Mouse (Mus musculus) intestine, embryonic 16.5 days (tissue): ENCODE results near the gene C9orf72. TPM values are rescaled to one million over a fixed set of nuclear protein-coding genes. Genes with fewer than 3 reads are reported as not detected.

Experiments used
- ATAC-seq: fragments of 200-750 bp; cut with Nextera tagmentation; 2 replicates; pipeline ENCODE4 v1.8.0; 2017; ENCODE audit warnings: moderate TSS enrichment, moderate library complexity
- H3K27ac ChIP-seq: fragments of 300-500 bp; sonication (generic); 2 replicates; pipeline ENCODE4 v1.5.1; 2014; ENCODE audit warnings: mild to moderate bottlenecking, low read length
- H3K27me3 ChIP-seq: fragments of 300-500 bp; sonication (generic); replicated peaks from 2 replicates; pipeline ENCODE4 v1.6.1; 2014; ENCODE audit warnings: low read length, control low read depth, mixed read lengths; ENCODE audit not compliant: control insufficient read depth, insufficient read depth
- H3K36me3 ChIP-seq: fragments of 300-500 bp; sonication (generic); 2 replicates; pipeline ENCODE4 v1.6.1; 2014; ENCODE audit warnings: low read length, control low read depth; ENCODE audit not compliant: control insufficient read depth, insufficient read depth
- H3K4me1 ChIP-seq: fragments of 300-500 bp; sonication (generic); 2 replicates; pipeline ENCODE4 v1.6.1; 2014; ENCODE audit warnings: low read length, control low read depth, mixed read lengths; ENCODE audit not compliant: control insufficient read depth, insufficient read depth
- H3K4me2 ChIP-seq: fragments of 300-500 bp; sonication (generic); 2 replicates; pipeline ENCODE4 v1.6.1; 2014; ENCODE audit warnings: low read depth, low read length, control low read depth
- H3K4me3 ChIP-seq: fragments of 300-500 bp; sonication (generic); 2 replicates; pipeline ENCODE4 v1.5.1; 2014; ENCODE audit warnings: mild to moderate bottlenecking, low read length
- H3K9ac ChIP-seq: fragments of 300-500 bp; sonication (generic); 2 replicates; pipeline ENCODE4 v1.6.1; 2014; ENCODE audit warnings: low read depth, low read length
- H3K9me3 ChIP-seq: fragments of 300-500 bp; sonication (generic); 2 replicates; pipeline ENCODE4 v1.6.1; 2016; ENCODE audit warnings: low read length, control low read depth; ENCODE audit not compliant: control insufficient read depth
- WGBS: fragments of 180-500 bp; shearing (Covaris S2); extraction: QIAGEN DNeasy Blood & Tissue Kit; methylation state at CpG from one replicate; pipeline ENCODE4 v1.1.7; 2014; 5-methylcytosine and 5-hydroxymethylcytosine counted together
- polyA plus RNA-seq: library from polyadenylated mRNA; unstranded; fragments of >200 nt; fragmentation: Nextera tagmentation; extraction: Ambion mirVana; gene quantifications from 2 replicates; pipeline ENCODE4 v1.2.1, GENCODE M21; 2015

Gene C9orf72
- polyA plus RNA-seq, 1 experiment from 2014 or later, result 9.6 TPM

GRCm38 (mm10) chr4:35192725-35193124 lies 33.2 kb downstream of the C9orf72 start:
- Histone ChIP-seq H3K4me2 (no peak overlapping the region), H3K27me3 (no peaks in the 10 kb centered on the region), H3K9ac (no peak overlapping the region), H3K9me3 (no peaks in the 10 kb centered on the region), H3K4me3 (no peak overlapping the region), H3K27ac (no peak overlapping the region), H3K4me1 (no peaks in the 10 kb centered on the region), H3K36me3 (no peaks in the 10 kb centered on the region)
- no peak for ATAC-seq
- 40% methylated on average over 7 of the region's 7 CpGs for WGBS

GRCm38 (mm10) chr4:35189794-35190193 lies 36.2 kb downstream of the C9orf72 start:
- Histone ChIP-seq H3K9ac (no peak overlapping the region), H3K4me3 (no peak overlapping the region), H3K4me2 (no peak overlapping the region), H3K9me3 (no peaks in the 10 kb centered on the region), H3K4me1 (no peaks in the 10 kb centered on the region), H3K27me3 (no peaks in the 10 kb centered on the region), H3K36me3 (no peaks in the 10 kb centered on the region), H3K27ac (no peak overlapping the region)
- no peak for ATAC-seq
- WGBS, result 75% methylated on average over 5 of the region's 5 CpGs

- Histone ChIP-seq H3K9ac (no peak overlapping the region), H3K4me2 (no peak overlapping the region), H3K4me3 (no peak overlapping the region), H3K27me3 (no peaks in the 10 kb centered on the region), H3K27ac (no peak overlapping the region), H3K36me3 (no peaks in the 10 kb centered on the region), H3K9me3 (no peaks in the 10 kb centered on the region), H3K4me1 (no peaks in the 10 kb centered on the region)
- WGBS, result 77% methylated on average over 8 of the region's 8 CpGs
- ATAC-seq, result 0 out of 2 replicates have a peak, but pooled peaks have one; percentile 13
These were observed 38.2 kb downstream of the C9orf72 start for GRCm38 (mm10) chr4:35187617-35188326.

- no peak overlapping the region for H3K9ac ChIP-seq
- H3K4me2 ChIP-seq, result no peak overlapping the region
- no peaks in the 10 kb centered on the region for H3K27me3 ChIP-seq
- H3K4me3 ChIP-seq, result no peak overlapping the region
- WGBS, result 69% methylated on average over 12 of the region's 12 CpGs
- H3K4me1 ChIP-seq, result no peaks in the 10 kb centered on the region
- no peaks in the 10 kb centered on the region for H3K9me3 ChIP-seq
- no peak for ATAC-seq
- no peaks in the 10 kb centered on the region for H3K36me3 ChIP-seq
- H3K27ac ChIP-seq, result no peak overlapping the region
These were observed 47.9 kb downstream of the C9orf72 start for GRCm38 (mm10) chr4:35177926-35178645.

- 93% methylated on average over 2 of the region's 2 CpGs for WGBS
These were observed 50.4 kb downstream of the C9orf72 start for GRCm38 (mm10) chr4:35175566-35175965.

GRCm38 (mm10) chr4:35173551-35173950 lies 52.4 kb downstream of the C9orf72 start:
- H3K9ac ChIP-seq, result no peak overlapping the region
- H3K27ac ChIP-seq, result no peak overlapping the region
- no peak overlapping the region for H3K4me3 ChIP-seq
- 67% methylated on average over 1 of the region's 1 CpGs for WGBS
- no peaks in the 10 kb centered on the region for H3K4me1 ChIP-seq
- H3K4me2 ChIP-seq, result no peak overlapping the region
- no peak for ATAC-seq
- no peaks in the 10 kb centered on the region for H3K27me3 ChIP-seq
- H3K36me3 ChIP-seq, result no peaks in the 10 kb centered on the region
- H3K9me3 ChIP-seq, result no peaks in the 10 kb centered on the region

More at GRCm38 (mm10) chr4:35175566-35175965, 50.4 kb downstream of the C9orf72 start:
- no peak overlapping the region for H3K4me3 ChIP-seq
- H3K9me3 ChIP-seq, result no peaks in the 10 kb centered on the region
- H3K9ac ChIP-seq, result no peak overlapping the region
- no peaks in the 10 kb centered on the region for H3K36me3 ChIP-seq
- no peaks in the 10 kb centered on the region for H3K27me3 ChIP-seq
- H3K4me2 ChIP-seq, result no peak overlapping the region
- no peaks in the 10 kb centered on the region for H3K4me1 ChIP-seq
- no peak overlapping the region for H3K27ac ChIP-seq
- peak; percentile 56; the same call in 1 of the 2 replicates for ATAC-seq

GRCm38 (mm10) chr4:35172471-35172870 lies 53.5 kb downstream of the C9orf72 start:
- no peak overlapping the region for H3K4me3 ChIP-seq
- H3K27ac ChIP-seq, result no peak overlapping the region
- no peak overlapping the region for H3K9ac ChIP-seq
- no peaks in the 10 kb centered on the region for H3K27me3 ChIP-seq
- no peaks in the 10 kb centered on the region for H3K36me3 ChIP-seq
- no peaks in the 10 kb centered on the region for H3K9me3 ChIP-seq
- peaks cover 4% of the 10 kb centered on the region for H3K4me1 ChIP-seq
- no peak for ATAC-seq
- WGBS, result 97% methylated on average over 2 of the region's 2 CpGs
- H3K4me2 ChIP-seq, result no peak overlapping the region

- peaks cover 4% of the 10 kb centered on the region for H3K4me1 ChIP-seq
- no peak for ATAC-seq
- no peaks in the 10 kb centered on the region for H3K36me3 ChIP-seq
- H3K4me2 ChIP-seq, result no peak overlapping the region
- no peak overlapping the region for H3K4me3 ChIP-seq
- H3K9me3 ChIP-seq, result no peaks in the 10 kb centered on the region
- whole genome bisulfite sequencing, result 51% methylated on average over 13 of the region's 13 CpGs
- H3K27ac ChIP-seq, result no peak overlapping the region
- no peaks in the 10 kb centered on the region for H3K27me3 ChIP-seq
- H3K9ac ChIP-seq, result no peak overlapping the region
These were observed 56.3 kb downstream of the C9orf72 start for GRCm38 (mm10) chr4:35169571-35170125.

GRCm38 (mm10) chr4:35167855-35168254 lies 58.1 kb downstream of the C9orf72 start:
- Histone ChIP-seq H3K4me3 (no peak overlapping the region), H3K27me3 (no peaks in the 10 kb centered on the region), H3K9me3 (no peaks in the 10 kb centered on the region), H3K4me2 (no peak overlapping the region), H3K9ac (no peak overlapping the region), H3K27ac (no peak overlapping the region), H3K36me3 (no peaks in the 10 kb centered on the region), H3K4me1 (peaks cover 4% of the 10 kb centered on the region)
- 72% methylated on average over 5 of the region's 5 CpGs for WGBS
- no peak for ATAC-seq
